Mouse (Mus musculus) cortical plate, adult 2 months (tissue): ENCODE measurements at regions not wholly inside any gene's neighbourhood (a gene's known extent, or its start where the extent isn't known, plus 50 kb on each side); places are given as distances from the start of the nearest gene placed in this dataset.

Experiments
- CTCF ChIP-seq: fragments of 200-500 bp; IDR thresholded peaks from 2 replicates; pipeline ENCODE4 v1.5.1; 2011; ENCODE audit warnings: mild to moderate bottlenecking, control low read depth, low read length; ENCODE audit not compliant: insufficient read depth; ENCODE audit errors: extremely low read depth
- POLR2A ChIP-seq: fragments of 200-500 bp; IDR thresholded peaks from 2 replicates; pipeline ENCODE4 v1.6.1; 2011; ENCODE audit warnings: mild to moderate bottlenecking, low read length, control low read depth; ENCODE audit not compliant: insufficient read depth; ENCODE audit errors: extremely low read depth

DNA sequence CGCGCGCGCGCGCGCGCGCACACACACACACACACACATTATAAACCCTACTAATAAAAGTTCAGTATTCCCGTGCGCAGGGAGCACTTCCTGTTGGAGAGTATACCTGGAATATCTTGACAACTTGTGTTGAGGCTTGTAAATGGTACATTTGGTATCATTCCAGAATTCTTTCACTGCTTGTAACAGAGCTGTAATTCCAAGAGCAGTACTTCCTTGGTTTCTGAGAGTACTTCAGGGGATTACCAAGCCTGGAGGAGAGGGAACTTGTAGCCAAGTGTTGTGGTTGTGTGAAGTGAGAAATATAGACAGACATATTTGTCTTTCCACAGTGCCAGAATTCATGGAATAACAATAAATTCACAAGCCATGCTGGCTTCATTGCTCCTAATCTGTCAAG, 177.2 kb downstream of the Sdhaf3 start:
- TF ChIP-seq CTCF (no peak), POLR2A (no peak)
